Mouse (Mus musculus) embryonic facial prominence, embryonic 15.5 days (tissue): ENCODE results near the gene Ddn. TPM values are rescaled to one million over a fixed set of nuclear protein-coding genes. Genes with fewer than 3 reads are reported as not detected.

Source experiments
- ATAC-seq: fragments of 200-750 bp; cut with Nextera tagmentation; 2 replicates; pipeline ENCODE4 v1.8.0; 2017; ENCODE audit warnings: low read depth, moderate TSS enrichment; ENCODE audit not compliant: insufficient number of reproducible peaks, low FRiP score, low TSS enrichment
- H3K27ac ChIP-seq: fragments of 300-500 bp; sonication (generic); replicated peaks from 2 replicates; pipeline ENCODE4 v1.5.1; 2015; ENCODE audit warnings: mild to moderate bottlenecking, inconsistent platforms
- H3K27me3 ChIP-seq: fragments of 300-500 bp; sonication (generic); 2 replicates; pipeline ENCODE4 v1.6.1; 2015; ENCODE audit warnings: inconsistent platforms
- H3K36me3 ChIP-seq: fragments of 300-500 bp; sonication (generic); 2 replicates; pipeline ENCODE4 v1.6.1; 2015; ENCODE audit warnings: mild to moderate bottlenecking, inconsistent platforms
- H3K4me1 ChIP-seq: fragments of 300-500 bp; sonication (generic); 2 replicates; pipeline ENCODE4 v1.6.1; 2015; ENCODE audit warnings: inconsistent platforms
- H3K4me2 ChIP-seq: fragments of 300-500 bp; sonication (generic); replicated peaks from 2 replicates; pipeline ENCODE4 v1.6.1; 2015; ENCODE audit warnings: mild to moderate bottlenecking, inconsistent platforms
- H3K4me3 ChIP-seq: fragments of 300-500 bp; sonication (generic); replicated peaks from 2 replicates; pipeline ENCODE4 v1.5.1; 2015; ENCODE audit warnings: mild to moderate bottlenecking, inconsistent platforms
- H3K9ac ChIP-seq: fragments of 300-500 bp; sonication (generic); 2 replicates; pipeline ENCODE4 v1.6.1; 2015; ENCODE audit warnings: inconsistent platforms
- H3K9me3 ChIP-seq: fragments of 300-500 bp; sonication (generic); replicated peaks from 2 replicates; pipeline ENCODE4 v1.6.1; 2016; ENCODE audit warnings: inconsistent platforms
- WGBS: fragments of 180-500 bp; shearing (Covaris S2); methylation state at CpG from one replicate; pipeline ENCODE4 v1.1.7; 2015; 5-methylcytosine and 5-hydroxymethylcytosine counted together
- polyA plus RNA-seq: library from polyadenylated mRNA; unstranded; fragments of >200 nt; fragmentation: Nextera tagmentation; extraction: Ambion mirVana; gene quantifications from 2 replicates; pipeline ENCODE4 v1.2.1, GENCODE M21; 2015

The Ddn gene
- polyA plus RNA-seq, 1 experiment from 2014 or later: 0.04 TPM

- peaks cover 100% of the 10 kb centered on the region for H3K36me3 ChIP-seq
- 85% methylated on average over 11 of the region's 11 CpGs for WGBS
- no peak overlapping the region for H3K4me2 ChIP-seq
- H3K27me3 ChIP-seq: no peaks in the 10 kb centered on the region
- no peak for ATAC-seq
- H3K4me1 ChIP-seq: 0 out of 2 replicates have a peak, but pooled peaks cover 5% of the 10 kb centered on the region
- no peak overlapping the region for H3K9ac ChIP-seq
- H3K9me3 ChIP-seq: no peaks in the 10 kb centered on the region
- H3K4me3 ChIP-seq: no peak overlapping the region
- H3K27ac ChIP-seq: no peak overlapping the region
These were observed 34.4 kb upstream of the Ddn start for GRCm38 (mm10) chr15:98843595-98844223.

GRCm38 (mm10) chr15:98839671-98840585, 30.6 kb upstream of the Ddn start:
- Histone ChIP-seq H3K36me3 (peaks cover 100% of the 10 kb centered on the region), H3K27ac (no peak overlapping the region), H3K27me3 (no peaks in the 10 kb centered on the region), H3K4me3 (no peak overlapping the region), H3K4me1 (0 out of 2 replicates have a peak, but pooled peaks cover 5% of the 10 kb centered on the region), H3K4me2 (no peak overlapping the region), H3K9ac (no peak overlapping the region), H3K9me3 (no peaks in the 10 kb centered on the region)
- WGBS: 93% methylated on average over 30 of the region's 30 CpGs
- no peak for ATAC-seq

- Histone ChIP-seq H3K27ac (no peak overlapping the region), H3K4me2 (no peak overlapping the region), H3K4me3 (no peak overlapping the region), H3K9ac (no peak overlapping the region), H3K9me3 (no peaks in the 10 kb centered on the region), H3K27me3 (no peaks in the 10 kb centered on the region), H3K4me1 (0 out of 2 replicates have a peak, but pooled peaks cover 5% of the 10 kb centered on the region), H3K36me3 (peaks cover 100% of the 10 kb centered on the region)
- ATAC-seq: no peak
- WGBS: 95% methylated on average over 14 of the region's 14 CpGs
These were observed 29.9 kb upstream of the Ddn start for GRCm38 (mm10) chr15:98839161-98839560.

GRCm38 (mm10) chr15:98837743-98838103, 28.4 kb upstream of the Ddn start:
- Histone ChIP-seq H3K4me1 (peaks cover 2% of the 10 kb centered on the region; the same call in 1 of the 2 replicates), H3K9ac (no peak overlapping the region), H3K36me3 (peaks cover 96% of the 10 kb centered on the region), H3K9me3 (no peaks in the 10 kb centered on the region), H3K27ac (no peak overlapping the region), H3K4me3 (no peak overlapping the region), H3K27me3 (no peaks in the 10 kb centered on the region), H3K4me2 (no peak overlapping the region)
- no peak for ATAC-seq
- WGBS: 74% methylated on average over 4 of the region's 4 CpGs

- H3K27ac ChIP-seq: no peak overlapping the region
- H3K9ac ChIP-seq: no peak overlapping the region
- WGBS: 90% methylated on average over 21 of the region's 21 CpGs
- no peaks in the 10 kb centered on the region for H3K9me3 ChIP-seq
- no peak for ATAC-seq
- H3K36me3 ChIP-seq: peaks cover 91% of the 10 kb centered on the region
- peaks cover 4% of the 10 kb centered on the region; the same call in 1 of the 2 replicates for H3K4me1 ChIP-seq
- no peak overlapping the region for H3K4me3 ChIP-seq
- no peak overlapping the region for H3K4me2 ChIP-seq
- H3K27me3 ChIP-seq: no peaks in the 10 kb centered on the region
These were observed 27.9 kb upstream of the Ddn start for GRCm38 (mm10) chr15:98837006-98837742.

- peaks cover 9% of the 10 kb centered on the region; the same call in 1 of the 2 replicates for H3K4me1 ChIP-seq
- H3K9ac ChIP-seq: no peak overlapping the region
- H3K9me3 ChIP-seq: no peaks in the 10 kb centered on the region
- H3K27ac ChIP-seq: no peak overlapping the region
- no peak overlapping the region for H3K4me3 ChIP-seq
- no peak for ATAC-seq
- no peaks in the 10 kb centered on the region for H3K27me3 ChIP-seq
- peaks cover 72% of the 10 kb centered on the region for H3K36me3 ChIP-seq
- 90% methylated on average over 14 of the region's 14 CpGs for WGBS
- H3K4me2 ChIP-seq: no peak overlapping the region
These were observed 26.0 kb upstream of the Ddn start for GRCm38 (mm10) chr15:98835291-98835690.

- Histone ChIP-seq H3K9me3 (no peaks in the 10 kb centered on the region), H3K27me3 (no peaks in the 10 kb centered on the region), H3K27ac (0 out of 2 replicates have a peak overlapping the region, but pooled peaks have one; percentile 7), H3K4me3 (no peak overlapping the region), H3K9ac (no peak overlapping the region), H3K36me3 (peaks cover 63% of the 10 kb centered on the region), H3K4me1 (peaks cover 20% of the 10 kb centered on the region), H3K4me2 (no peak overlapping the region)
- no peak for ATAC-seq
- WGBS: 89% methylated on average over 13 of the region's 13 CpGs
These were observed 24.8 kb upstream of the Ddn start for GRCm38 (mm10) chr15:98834059-98834458.

- ATAC-seq: no peak
- Histone ChIP-seq H3K4me1 (peaks cover 22% of the 10 kb centered on the region), H3K9me3 (no peaks in the 10 kb centered on the region), H3K9ac (no peak overlapping the region), H3K4me3 (no peak overlapping the region), H3K27me3 (no peaks in the 10 kb centered on the region), H3K36me3 (peaks cover 57% of the 10 kb centered on the region), H3K4me2 (no peak overlapping the region), H3K27ac (no peak overlapping the region)
- WGBS: 84% methylated on average over 11 of the region's 11 CpGs
These were observed 24.0 kb upstream of the Ddn start for GRCm38 (mm10) chr15:98833281-98833680.

- H3K4me1 ChIP-seq: peaks cover 22% of the 10 kb centered on the region
- H3K27ac ChIP-seq: peak overlapping the region; percentile 94
- H3K4me2 ChIP-seq: peak overlapping the region; percentile 53
- H3K4me3 ChIP-seq: no peak overlapping the region; the same call in 1 of the 2 replicates
- no peak overlapping the region for H3K9ac ChIP-seq
- peaks cover 48% of the 10 kb centered on the region for H3K36me3 ChIP-seq
- no peaks in the 10 kb centered on the region for H3K27me3 ChIP-seq
- H3K9me3 ChIP-seq: no peaks in the 10 kb centered on the region
- WGBS: 53% methylated on average over 12 of the region's 12 CpGs
- ATAC-seq: no peak
These were observed 23.1 kb upstream of the Ddn start for GRCm38 (mm10) chr15:98832161-98833058.

GRCm38 (mm10) chr15:98831684-98832035, 22.4 kb upstream of the Ddn start:
- peak; percentile 6; the same call in 1 of the 2 replicates for ATAC-seq
- H3K4me2 ChIP-seq: peak overlapping the region; percentile 53
- H3K4me3 ChIP-seq: peak overlapping the region; percentile 65
- H3K9ac ChIP-seq: no peak overlapping the region
- whole genome bisulfite sequencing: 11% methylated on average over 9 of the region's 9 CpGs
- H3K27me3 ChIP-seq: no peaks in the 10 kb centered on the region
- H3K9me3 ChIP-seq: no peaks in the 10 kb centered on the region
- H3K27ac ChIP-seq: peak overlapping the region; percentile 94
- H3K36me3 ChIP-seq: peaks cover 40% of the 10 kb centered on the region
- peaks cover 22% of the 10 kb centered on the region for H3K4me1 ChIP-seq
